Mouse (Mus musculus) megakaryocyte, embryonic 14.5 days (primary cell): ENCODE data around the gene Mgarp.

Experiments
- FLI1 ChIP-seq: IDR thresholded peaks from 2 replicates; pipeline ENCODE4 v1.6.1; 2012; ENCODE audit warnings: low read length, inconsistent platforms, mixed read lengths
- GATA1 ChIP-seq: IDR thresholded peaks from 3 replicates; pipeline ENCODE4 v1.6.1; 2012; ENCODE audit warnings: mixed read lengths, low read length, inconsistent platforms, borderline replicate concordance

DNA sequence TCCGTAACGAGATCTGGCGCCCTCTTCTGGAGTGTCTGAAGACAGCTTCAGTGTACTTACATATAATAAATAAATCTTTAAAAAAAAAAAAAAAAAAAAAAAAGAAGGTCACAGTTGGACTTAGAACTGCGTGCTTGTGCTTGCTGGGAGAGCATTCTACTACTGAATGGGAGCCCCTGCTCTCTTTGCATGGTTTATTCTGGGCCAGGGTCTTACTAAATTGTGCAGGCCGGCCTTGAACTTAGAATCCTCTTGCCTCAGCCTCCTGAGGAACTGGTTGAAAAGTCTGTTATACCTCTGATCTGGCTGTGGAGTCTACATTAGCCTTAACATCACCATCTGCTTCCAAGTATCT lies 15.9 kb downstream of the Mgarp start:
- TF ChIP-seq GATA1 (no peak), FLI1 (no peak)
